In genomic region chr12:112867106-112867674, GRCm38 (mm10) we compare ENCODE assay signal across 21 mouse cellular contexts. TPM values are rescaled to one million over a fixed set of nuclear protein-coding genes. Genes with fewer than 3 reads are reported as not detected.
A peak's percentile ranks its signal among the peaks of the same experiment; 100 is the strongest.
DNase-seq lines count a peak whose midpoint lies in the region; ATAC-seq and TF ChIP-seq lines count a peak whose summit lies in the region.
"Had no signal": no experiment of that assay in that cellular context is flagged by ENCODE, and none has a peak within 500 bp of the region (broad histone marks: within the 10 kb centered on the region; RNA-seq: fewer than 3 reads in every experiment).

No protein-coding gene starts in this region.

- intact Hi-C loops in gastrocnemius, postnatal 14 days (cut with DNase I; ENCODE audit: low total_unique reads), result no loop called here

- H3K4me1 ChIP-seq in spleen, adult 2 months (ENCODE audit: control insufficient read depth, insufficient read depth, insufficient read length), result peaks cover 50% of the 10 kb centered on the region; the same call in 1 of the 2 replicates
- H3K4me1 ChIP-seq in bone marrow, adult 2 months (ENCODE audit: control insufficient read depth, insufficient read depth, low read length), result peaks cover 15% of the 10 kb centered on the region

- no peak for TF ChIP-seq POLR2A in spleen, adult 2 months (IDR thresholded peaks at IDR 0.05; ENCODE audit: low read depth, low read length)
- TF ChIP-seq POLR2A in bone marrow, adult 2 months (IDR thresholded peaks at IDR 0.05; ENCODE audit: borderline replicate concordance, control insufficient read depth, low read depth, low read length), result no peak

- H3K36me3 ChIP-seq in spleen, adult 2 months (ENCODE audit: control insufficient read depth, insufficient read depth, low read length), result no peaks in the 10 kb centered on the region
- H3K36me3 ChIP-seq: embryonic facial prominence, embryonic 13.5 days; heart, embryonic 15.5 days; limb, embryonic 15.5 days; lung, embryonic 15.5 days; neural tube, embryonic 13.5 days had no signal

- peak; percentile 49 to 76 for DNase-seq in spleen, adult 2 months (ENCODE audit: low read depth in 1 of 2, low spot score in 2 of 2)
- DNase-seq in spleen, postnatal 14 days (ENCODE audit: low spot score in 2 of 2), result no peak
- no peak for DNase-seq in lung, adult 18-20 months
- no peak for DNase-seq in gastrocnemius, postnatal 14 days
- DNase-seq: cerebellum, adult 8-10 months; kidney, adult 8-10 months; right cerebral cortex, postnatal 25 days had no signal

- H3K27me3 ChIP-seq in spleen, adult 2 months (ENCODE audit: control insufficient read depth, insufficient read depth, low read length), result no peaks in the 10 kb centered on the region

- WGBS in spleen, adult 2 months, result 22% methylated on average over 7 of the region's 7 CpGs
- WGBS in bone marrow, adult 2 months, result 5% methylated on average over 7 of the region's 7 CpGs

- no peak for TF ChIP-seq CTCF in spleen, adult 2 months (IDR thresholded peaks at IDR 0.05; ENCODE audit: extremely low read depth, insufficient read depth, insufficient read length, insufficient replicate concordance)
- TF ChIP-seq CTCF in bone marrow, adult 2 months (IDR thresholded peaks at IDR 0.05; ENCODE audit: control insufficient read depth, insufficient read depth, low read length), result no peak

- peak overlapping the region; percentile 72 for H3K27ac ChIP-seq in spleen, adult 2 months (ENCODE audit: insufficient read depth, low read length)
- H3K27ac ChIP-seq in bone marrow, adult 2 months (ENCODE audit: control insufficient read depth, insufficient read depth, low read depth, low read length, poor library complexity), result peak overlapping the region; percentile 65
- H3K27ac ChIP-seq: embryonic facial prominence, embryonic 13.5 days; heart, embryonic 15.5 days; hindbrain, embryonic 14.5 days; limb, embryonic 15.5 days; lung, embryonic 15.5 days; neural tube, embryonic 13.5 days had no signal

- no peak overlapping the region for H3K4me3 ChIP-seq in spleen, adult 2 months (ENCODE audit: extremely low read depth, insufficient read depth, insufficient read length)
- no peak overlapping the region for H3K4me3 ChIP-seq in bone marrow, adult 2 months (replicated peaks; ENCODE audit: control insufficient read depth, low read depth, low read length)
- H3K4me3 ChIP-seq: embryonic facial prominence, embryonic 13.5 days; heart, embryonic 15.5 days; limb, embryonic 15.5 days; lung, embryonic 15.5 days; megakaryocyte, embryonic 14.5 days; neural tube, embryonic 13.5 days had no signal

- peak; percentile 61 to 68 for ATAC-seq in hematopoietic stem cell, adult 5-6 weeks (replicated peaks in 1 of 2; ENCODE audit: insufficient read depth in 1 of 2, low FRiP score in 2 of 2, low TSS enrichment in 1 of 2, low read depth in 1 of 2, poor library complexity in 2 of 2, severe bottlenecking in 2 of 2)
- peak; percentile 59 for ATAC-seq in neutrophil, adult 5-6 weeks (ENCODE audit: extremely low read depth, insufficient number of reproducible peaks, low FRiP score, poor library complexity, severe bottlenecking)
- ATAC-seq: forebrain, embryonic 16.5 days; midbrain, embryonic 16.5 days had no signal

RNA-seq across cellular contexts. Expression of gene Gpr132, which starts 0.8 kb away (rescaled TPM):
- 77.9 and 81.1 TPM in 2 replicates for polyA plus RNA-seq in spleen, adult 2 months (2012; rRNA removed)
- polyA plus RNA-seq in bone marrow, adult 2 months (2011; ENCODE audit: insufficient read depth, insufficient read length, low replicate concordance, missing spikeins), result 6.1 and 15.8 TPM in 2 replicates
- 14.8 and 15.9 TPM in 2 replicates for total RNA-seq in hematopoietic stem cell, adult 5-6 weeks (2017)
- 40.9 and 41.1 TPM in 2 replicates for total RNA-seq in neutrophil, adult 5-6 weeks (2017)
- under 1 TPM in 1 of 2 experiments, not detected in 1; 0.10 TPM for total RNA-seq in gastrocnemius, postnatal 14 days (2021)
- total RNA-seq: layer of hippocampus, postnatal 14 days; left cerebral cortex, postnatal 10 days had no signal
- polyA plus RNA-seq: embryonic facial prominence, embryonic 13.5 days; forebrain, embryonic 16.5 days; hindbrain, embryonic 14.5 days; midbrain, embryonic 16.5 days; neural tube, embryonic 13.5 days had no signal

RNA-seq across cellular contexts. Expression of gene Cdca4, which starts 38.0 kb away (rescaled TPM):
- 30.4 and 34.0 TPM in 2 replicates for polyA plus RNA-seq in spleen, adult 2 months (2012; rRNA removed)
- polyA plus RNA-seq in bone marrow, adult 2 months (2011; ENCODE audit: insufficient read depth, insufficient read length, low replicate concordance, missing spikeins), result 23.4 and 40.6 TPM in 2 replicates
- 51.3 and 54.0 TPM in 2 replicates for total RNA-seq in hematopoietic stem cell, adult 5-6 weeks (2017)
- total RNA-seq in neutrophil, adult 5-6 weeks (2017), result 30.7 and 32.0 TPM in 2 replicates
- total RNA-seq in gastrocnemius, postnatal 14 days (2021), result 1 to 10 TPM; 4.3 to 5.8 TPM

RNA-seq across cellular contexts. Expression of gene Clba1, which starts 58.5 kb away (rescaled TPM):
- polyA plus RNA-seq in spleen, adult 2 months (2012; rRNA removed), result 0.83 and 1.1 TPM in 2 replicates
- 1.9 TPM in 1 of 2 replicates, not detected in the other for polyA plus RNA-seq in bone marrow, adult 2 months (2011; ENCODE audit: insufficient read depth, insufficient read length, low replicate concordance, missing spikeins)
- 0.75 and 2.0 TPM in 2 replicates for total RNA-seq in hematopoietic stem cell, adult 5-6 weeks (2017)
- total RNA-seq in neutrophil, adult 5-6 weeks (2017), result 0.37 and 0.70 TPM in 2 replicates
- total RNA-seq in gastrocnemius, postnatal 14 days (2021), result under 1 TPM; 0.62 to 0.73 TPM

Comparison
In these comparisons a context has a peak if more than half of its experiments do, and no peak if none do; other contexts are left out.
1. DNase-seq: peak in spleen, adult 2 months (2 of 2); none in spleen, postnatal 14 days (0 of 2), lung, adult 18-20 months (0 of 2) and gastrocnemius, postnatal 14 days (single experiment).
2. RNA of gene Gpr132, which starts 0.8 kb away (total RNA-seq): 40.9 to 41.1 TPM in neutrophil, adult 5-6 weeks and 14.8 to 15.9 TPM in hematopoietic stem cell, adult 5-6 weeks; 0.10 TPM in gastrocnemius, postnatal 14 days; every median in the first group is over 10 times any median in the second.